Mouse (Mus musculus): ENCODE measurements around the gene Kri1. TPM values are rescaled to one million over a fixed set of nuclear protein-coding genes. Genes with fewer than 3 reads are reported as not detected.

The Kri1 gene
- total and polyA plus RNA-seq, 3 experiments: 76.1 to 233 (median 199) TPM

- peak overlapping the region; percentile 79 to 96 for H3K4me3 ChIP-seq (ENCODE audit: control insufficient read depth in 1 of 2, insufficient read depth in 1 of 2, low read depth in 2 of 2, low read length in 2 of 2)
- H3K9ac ChIP-seq (ENCODE audit: control insufficient read depth, low read depth, low read length, poor library complexity, severe bottlenecking): peak overlapping the region; percentile 81
- no peaks in the 10 kb centered on the region for H3K27me3 ChIP-seq (ENCODE audit: control insufficient read depth in 1 of 2, insufficient read depth in 2 of 2, low read length in 2 of 2)
- DNase-seq (ENCODE audit: low read depth, low spot score): peak; percentile 83
- H3K4me1 ChIP-seq (ENCODE audit: control insufficient read depth in 1 of 2, insufficient read depth in 2 of 2, low read length in 2 of 2): peaks cover 12 to 30% of the 10 kb centered on the region in 2 experiments; a peak in 3 of 4 replicates
- no peaks in the 10 kb centered on the region for H3K9me3 ChIP-seq (replicated peaks; ENCODE audit: insufficient read depth, low read length)
- peaks cover 47% of the 10 kb centered on the region for H3K79me2 ChIP-seq (ENCODE audit: control insufficient read depth, insufficient read depth, low read length, poor library complexity)
- peak; percentile 34 for TF ChIP-seq NELFE (IDR thresholded peaks at IDR 0.05; ENCODE audit: low read depth, low read length)
- TF ChIP-seq EP300 (IDR thresholded peaks at IDR 0.05; ENCODE audit: low read depth in 1 of 2, low read length in 2 of 2): peak in 1 of 2 experiments; percentile 2; a peak in 1 of 4 replicates
- no peak for TF ChIP-seq ZMIZ1 (IDR thresholded peaks at IDR 0.05; ENCODE audit: low read depth, low read length)
- TF ChIP-seq HCFC1 (IDR thresholded peaks at IDR 0.05; ENCODE audit: low read depth, low read length): peak; percentile 8; the same call in 1 of the 2 replicates
- TF ChIP-seq GATA1 (IDR thresholded peaks at IDR 0.05; ENCODE audit: low read depth, low read length): peak; percentile 25; the same call in 1 of the 2 replicates
- no peak for TF ChIP-seq POLR2AphosphoS5 (IDR thresholded peaks at IDR 0.05; ENCODE audit: borderline replicate concordance, low read depth, low read length)
- TF ChIP-seq CHD1 (IDR thresholded peaks at IDR 0.05; ENCODE audit: low read depth, low read length): peak; percentile 75; the same call in 1 of the 2 replicates
- peak; percentile 78; the same call in 1 of the 2 replicates for TF ChIP-seq SIN3A (IDR thresholded peaks at IDR 0.05; ENCODE audit: low read length)
- peaks cover 21 to 22% of the 10 kb centered on the region in 2 experiments for H3K36me3 ChIP-seq (ENCODE audit: control insufficient read depth in 1 of 2, insufficient read depth in 2 of 2, low read length in 2 of 2)
- H3K27ac ChIP-seq (ENCODE audit: control insufficient read depth, low read depth, low read length): peak overlapping the region; percentile 86
Observed at GRCm38 (mm10) chr9:21238004-21238732, 49.6 kb downstream of the Kri1 start.

- Histone ChIP-seq H3K4me1 (ENCODE audit: control insufficient read depth in 1 of 2, insufficient read depth in 2 of 2, low read length in 2 of 2) (peaks cover 12 to 30% of the 10 kb centered on the region in 2 experiments; a peak in 3 of 4 replicates), H3K9me3 (replicated peaks; ENCODE audit: insufficient read depth, low read length) (no peaks in the 10 kb centered on the region), H3K27me3 (ENCODE audit: control insufficient read depth in 1 of 2, insufficient read depth in 2 of 2, low read length in 2 of 2) (no peaks in the 10 kb centered on the region), H3K36me3 (ENCODE audit: control insufficient read depth in 1 of 2, insufficient read depth in 2 of 2, low read length in 2 of 2) (peaks cover 22 to 23% of the 10 kb centered on the region in 2 experiments), H3K79me2 (ENCODE audit: control insufficient read depth, insufficient read depth, low read length, poor library complexity) (peaks cover 47% of the 10 kb centered on the region), H3K27ac (ENCODE audit: control insufficient read depth, low read depth, low read length) (peak overlapping the region; percentile 86), H3K4me3 (ENCODE audit: control insufficient read depth in 1 of 2, insufficient read depth in 1 of 2, low read depth in 2 of 2, low read length in 2 of 2) (peak overlapping the region; percentile 79 to 96), H3K9ac (ENCODE audit: control insufficient read depth, low read depth, low read length, poor library complexity, severe bottlenecking) (peak overlapping the region; percentile 81)
- peak; percentile 92 for DNase-seq (ENCODE audit: low read depth, low spot score)
- no peak for TF ChIP-seq POLR2AphosphoS5 (IDR thresholded peaks at IDR 0.05; ENCODE audit: borderline replicate concordance, low read depth, low read length)
- peak; percentile 39; the same call in 1 of the 2 replicates for TF ChIP-seq MYC (IDR thresholded peaks at IDR 0.05; ENCODE audit: low read depth, low read length)
- TF ChIP-seq POLR2A (IDR thresholded peaks at IDR 0.05; ENCODE audit: control insufficient read depth in 1 of 2, insufficient read depth in 1 of 2, low read depth in 1 of 2, low read length in 2 of 2, poor library complexity in 1 of 2): 0 out of 4 replicates have a peak, but pooled peaks of 1 of the 2 experiments have one; percentile 14
- TF ChIP-seq MAZ (IDR thresholded peaks at IDR 0.05; ENCODE audit: low read depth, low read length): peak; percentile 87; the same call in 1 of the 2 replicates
- no peak for TF ChIP-seq KAT2A (conservative IDR thresholded peaks at IDR 0.05; ENCODE audit: low read depth, low read length)
- TF ChIP-seq ZKSCAN1 (IDR thresholded peaks at IDR 0.05; ENCODE audit: low read depth, low read length): 0 out of 2 replicates have a peak, but pooled peaks have one; percentile 59
- TF ChIP-seq USF2 (IDR thresholded peaks at IDR 0.05; ENCODE audit: borderline replicate concordance in 1 of 2, insufficient read depth in 1 of 2, low read depth in 1 of 2, low read length in 2 of 2): no peak
- no peak for TF ChIP-seq USF1 (IDR thresholded peaks at IDR 0.05; ENCODE audit: low read depth, low read length)
- no peak for TF ChIP-seq MAFK (IDR thresholded peaks at IDR 0.05; ENCODE audit: borderline replicate concordance, low read depth, low read length)
- TF ChIP-seq MAX (IDR thresholded peaks at IDR 0.05; ENCODE audit: low read length): 0 out of 2 replicates have a peak, but pooled peaks have one; percentile 18
- no peak; the same call in 1 of the 2 replicates for TF ChIP-seq ZC3H11A (IDR thresholded peaks at IDR 0.05; ENCODE audit: low read depth, low read length)
- TF ChIP-seq BHLHE40 (IDR thresholded peaks at IDR 0.05; ENCODE audit: borderline replicate concordance, low read depth, low read length): peak; percentile 6; the same call in 1 of the 2 replicates
- TF ChIP-seq HCFC1 (IDR thresholded peaks at IDR 0.05; ENCODE audit: low read depth, low read length): peak; percentile 36; the same call in 1 of the 2 replicates
- TF ChIP-seq CHD2 (IDR thresholded peaks at IDR 0.05; ENCODE audit: low read length): no peak
- TF ChIP-seq SMC3 (IDR thresholded peaks at IDR 0.05; ENCODE audit: low read depth, low read length): peak; percentile 36; the same call in 1 of the 2 replicates
- no peak for TF ChIP-seq GABPA (IDR thresholded peaks at IDR 0.05; ENCODE audit: low read depth, low read length)
- TF ChIP-seq CHD1 (IDR thresholded peaks at IDR 0.05; ENCODE audit: low read depth, low read length): peak; percentile 95; the same call in 1 of the 2 replicates
- peak; percentile 74; the same call in 1 of the 2 replicates for TF ChIP-seq E2F4 (IDR thresholded peaks at IDR 0.05; ENCODE audit: borderline replicate concordance, low read depth, low read length)
- TF ChIP-seq SIN3A (IDR thresholded peaks at IDR 0.05; ENCODE audit: low read length): no peak; the same call in 1 of the 2 replicates
- 0 out of 2 replicates have a peak, but pooled peaks have one; percentile 26 for TF ChIP-seq ZNF384 (IDR thresholded peaks at IDR 0.05; ENCODE audit: low read depth, low read length)
- peak; percentile 53; the same call in 1 of the 2 replicates for TF ChIP-seq RCOR1 (IDR thresholded peaks at IDR 0.05; ENCODE audit: low read depth, low read length)
- peak; percentile 32; the same call in 1 of the 2 replicates for TF ChIP-seq TCF12 (IDR thresholded peaks at IDR 0.05; ENCODE audit: low read depth, low read length)
- no peak for TF ChIP-seq RAD21 (IDR thresholded peaks at IDR 0.05; ENCODE audit: low read depth, low read length)
Observed at GRCm38 (mm10) chr9:21237368-21238003, 50.3 kb downstream of the Kri1 start.

All from MEL (cell line).